Mouse (Mus musculus): ENCODE results near the gene Pcdh9.

Pcdh9 gene

DNA sequence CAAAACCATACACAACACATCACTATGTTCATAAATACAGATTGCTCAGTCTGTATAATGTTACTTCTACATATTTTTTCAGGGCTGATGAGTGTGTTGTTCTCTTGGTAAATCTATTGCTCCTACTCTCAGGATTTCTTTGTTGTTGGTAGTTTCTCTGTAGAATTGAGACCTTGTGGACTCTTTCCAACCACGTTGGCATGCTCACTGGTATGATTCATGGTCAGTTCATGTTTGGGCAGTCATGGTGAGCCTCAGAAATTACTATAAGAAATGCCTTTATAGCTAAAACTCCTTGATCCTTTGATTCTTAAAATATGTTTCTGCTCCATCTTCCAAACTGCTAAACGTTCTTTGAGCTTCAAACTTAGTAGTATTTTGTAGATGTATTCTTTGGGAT is 326.1 kb downstream of the Pcdh9 start:
- no peak for DNase-seq (ENCODE audit: low read depth in 1 of 2, low spot score in 2 of 2)

DNA sequence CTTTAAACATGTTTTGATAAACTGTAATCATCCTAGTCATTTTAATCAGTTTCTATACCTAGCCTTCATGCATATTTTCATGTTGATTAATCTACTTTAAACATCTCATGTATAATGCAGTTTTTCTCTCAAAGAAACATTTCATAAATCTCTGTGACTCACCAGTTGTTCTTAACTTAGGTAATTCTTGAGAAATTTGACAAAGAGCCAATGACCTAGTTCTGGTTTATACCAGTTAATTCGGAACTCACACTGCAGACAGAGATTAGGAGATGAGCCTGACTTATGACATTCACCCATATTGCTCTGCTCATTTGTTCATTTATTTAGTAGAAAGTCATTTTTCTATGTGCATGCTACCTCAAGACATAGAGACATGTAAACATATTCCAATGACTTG is 328.9 kb downstream of the Pcdh9 start:
- DNase-seq (ENCODE audit: low read depth in 1 of 2, low spot score in 2 of 2) = no peak

DNA sequence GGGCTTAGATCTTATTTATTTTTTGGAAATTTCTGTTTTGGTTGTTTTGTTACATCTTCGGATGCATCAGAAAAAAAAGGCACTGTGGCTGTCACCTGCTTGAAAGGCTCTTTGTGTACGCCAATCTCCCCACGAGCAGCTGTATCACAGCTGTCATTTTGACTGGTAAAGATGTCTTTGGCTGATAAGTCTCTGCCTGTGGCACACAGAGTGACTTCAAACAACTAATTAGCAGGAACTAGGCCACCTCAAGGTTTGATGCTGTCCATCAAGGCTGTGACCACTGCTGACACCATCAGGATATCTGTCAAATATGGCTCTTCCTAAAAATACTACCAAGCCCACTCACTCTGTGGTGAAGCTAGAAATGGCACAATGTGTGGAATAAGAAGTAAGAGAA is 336.7 kb downstream of the Pcdh9 start:
- DNase-seq (ENCODE audit: low read depth in 1 of 2, low spot score in 2 of 2) = no peak

DNA sequence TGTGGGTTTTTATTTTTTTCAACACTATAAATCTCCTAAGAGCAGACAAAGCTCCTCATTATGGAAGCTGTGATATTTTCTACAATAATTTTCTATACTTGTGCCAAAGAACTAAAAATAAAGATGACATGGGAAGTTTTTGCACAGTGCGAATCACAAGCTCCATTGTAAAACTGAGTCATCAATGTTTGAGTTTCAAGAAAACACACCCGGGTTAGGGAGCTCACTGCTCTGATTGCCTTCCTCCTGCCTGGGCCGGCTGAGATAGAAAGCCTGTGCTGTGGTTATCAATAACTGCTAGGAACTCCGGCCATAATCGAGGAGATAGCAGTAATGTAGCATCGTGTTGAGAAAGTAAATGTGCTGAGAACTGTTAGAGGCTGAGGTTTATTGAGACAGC is 344.9 kb downstream of the Pcdh9 start:
- DNase-seq (ENCODE audit: low read depth in 1 of 2, low spot score in 2 of 2) = no peak

DNA sequence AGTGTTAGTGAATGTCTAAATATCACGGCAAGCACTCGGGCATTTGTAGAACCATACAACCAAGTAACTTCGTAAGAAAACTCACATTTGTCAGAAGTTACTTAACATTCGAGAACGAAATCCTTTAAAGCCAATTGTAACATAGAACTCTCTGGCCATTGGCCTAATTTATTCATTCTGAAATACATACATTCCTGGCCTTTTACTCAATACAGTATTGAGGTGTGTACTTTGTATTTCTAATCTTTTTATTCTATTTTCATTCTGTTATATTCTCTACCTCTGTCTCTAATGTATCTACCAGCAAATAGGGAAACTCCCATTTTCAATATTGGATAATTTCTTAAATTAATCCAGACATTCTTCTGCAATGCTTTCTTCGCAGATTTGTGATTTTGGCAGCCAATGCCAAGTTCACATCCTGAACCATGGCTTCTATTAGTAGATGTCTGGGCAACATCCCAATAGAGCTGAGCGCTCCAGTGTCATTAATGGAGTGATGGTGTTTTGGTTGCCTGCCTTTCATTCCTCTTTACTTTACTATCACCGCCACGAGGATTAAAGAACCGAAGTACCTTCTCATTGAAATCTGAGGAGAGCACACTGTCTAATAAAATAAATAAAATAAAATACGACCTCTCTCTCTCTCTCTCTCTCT is 346.4 kb downstream of the Pcdh9 start:
- DNase-seq (ENCODE audit: low read depth in 1 of 2, low spot score in 2 of 2) = no peak

DNA sequence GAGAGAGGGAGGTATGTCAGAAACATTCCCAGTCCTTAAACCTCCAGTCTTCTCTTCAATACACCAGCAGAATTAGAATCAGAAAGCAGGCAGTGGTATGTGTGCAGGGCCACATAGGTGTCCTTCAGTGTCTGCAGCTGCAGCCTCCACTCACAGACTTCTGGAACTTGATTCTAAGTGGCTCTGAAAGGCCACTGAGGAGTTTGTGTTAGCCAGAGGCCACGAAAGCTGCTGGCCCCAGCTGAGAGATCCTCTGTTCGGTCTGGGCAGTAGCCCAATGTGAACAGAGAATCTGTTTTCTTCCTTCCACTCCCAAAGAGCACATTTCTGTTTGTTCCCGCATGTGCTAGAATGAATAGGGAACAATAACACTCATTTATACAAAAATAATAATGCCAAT is 346.9 kb downstream of the Pcdh9 start:
- DNase-seq (ENCODE audit: low read depth in 1 of 2, low spot score in 2 of 2) = no peak

DNA sequence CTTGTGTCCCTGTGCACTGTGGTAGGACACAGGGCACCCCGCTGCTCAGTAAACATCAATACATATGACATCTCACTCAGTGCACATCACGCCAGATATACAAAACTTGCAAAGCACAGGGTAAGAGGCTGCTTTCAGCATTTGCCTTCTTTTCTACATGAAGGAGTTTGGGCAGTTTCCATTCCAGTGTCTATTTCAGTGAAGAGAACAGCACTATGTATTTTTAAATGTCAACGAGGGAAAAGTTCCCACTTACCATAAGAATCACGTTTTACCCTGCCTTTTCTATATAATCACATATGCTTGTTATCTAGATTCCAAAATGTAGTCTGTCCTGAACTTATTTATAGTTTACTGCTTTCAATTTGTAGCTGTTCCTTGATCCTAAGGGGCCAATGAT is 355.6 kb downstream of the Pcdh9 start:
- DNase-seq (ENCODE audit: low read depth in 1 of 2, low spot score in 2 of 2) = no peak

DNA sequence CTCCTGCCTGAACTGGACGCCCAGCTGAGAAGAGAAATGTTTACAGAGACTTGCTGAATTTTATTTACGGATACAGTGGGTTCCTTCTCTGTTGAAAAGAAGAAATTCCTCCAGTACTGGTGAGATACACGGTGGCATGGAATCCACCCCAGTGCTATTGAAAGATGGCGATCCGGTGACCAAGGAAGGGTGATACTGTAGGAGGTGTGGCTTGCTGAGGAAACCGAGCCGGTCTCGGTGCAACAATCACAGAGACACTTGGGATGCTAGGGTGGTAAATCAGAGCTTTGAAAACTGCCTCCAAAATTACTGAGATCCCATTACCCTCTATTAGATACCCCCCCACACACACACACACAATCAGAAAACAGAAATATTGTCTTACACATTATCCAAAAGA is 367.0 kb downstream of the Pcdh9 start:
- no peak for DNase-seq (ENCODE audit: low read depth in 1 of 2, low spot score in 2 of 2)

DNA sequence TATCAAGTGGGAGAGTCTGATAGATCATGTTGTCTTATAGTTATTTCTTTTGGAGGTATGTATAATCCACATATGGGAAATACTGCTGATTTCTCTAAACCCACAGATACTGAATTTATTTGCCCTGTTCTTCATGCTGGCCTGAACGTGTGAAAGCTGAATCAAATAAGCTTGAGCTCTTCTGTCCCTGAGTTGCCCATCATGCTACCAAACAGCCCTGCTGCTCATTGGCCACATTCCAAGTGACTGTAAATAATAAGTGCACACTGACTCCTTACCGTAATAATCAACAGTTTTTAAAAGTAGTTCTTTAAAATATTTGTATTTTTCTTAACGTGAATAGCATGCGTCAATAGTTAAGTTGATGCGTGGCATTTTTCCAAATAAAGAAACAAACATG is 370.3 kb downstream of the Pcdh9 start:
- no peak for DNase-seq (ENCODE audit: low read depth in 1 of 2, low spot score in 2 of 2)

DNA sequence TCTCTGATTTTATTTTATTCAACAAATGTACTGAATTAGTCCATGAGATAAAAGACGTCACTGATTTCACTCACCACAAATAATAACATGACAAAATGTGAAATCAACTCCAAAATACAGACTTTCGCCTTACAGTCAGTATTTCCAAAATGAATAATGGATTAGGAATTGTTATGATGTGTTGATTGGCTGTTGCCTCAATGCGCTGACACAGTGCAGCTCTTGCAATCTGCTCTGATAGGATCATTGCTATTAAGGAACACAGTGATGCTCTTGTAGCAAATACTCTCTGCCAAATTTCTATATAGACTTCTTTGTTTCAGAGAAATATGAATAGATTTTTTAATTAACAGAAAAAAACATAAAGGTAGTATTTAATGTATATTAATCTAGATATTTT is 373.8 kb downstream of the Pcdh9 start:
- no peak for DNase-seq (ENCODE audit: low read depth in 1 of 2, low spot score in 2 of 2)

DNA sequence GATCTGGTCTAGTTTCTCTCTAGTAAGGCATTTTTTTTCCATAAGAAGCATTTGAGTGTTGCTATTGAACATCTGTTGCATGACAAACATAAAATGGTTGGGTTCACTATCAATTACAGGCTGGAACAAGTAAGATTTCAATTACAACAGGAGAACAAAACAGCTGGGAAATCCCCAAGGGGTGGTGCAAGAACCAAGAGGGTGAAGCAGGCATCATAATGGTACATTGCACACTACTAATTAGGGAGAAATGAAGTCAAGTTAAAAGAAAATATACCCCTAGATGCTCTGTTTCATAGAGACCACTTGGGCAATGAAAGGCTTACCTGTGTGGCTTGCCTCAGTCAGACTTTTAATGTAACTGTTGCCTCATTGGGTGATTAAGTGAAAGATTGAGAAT is 384.4 kb downstream of the Pcdh9 start:
- no peak for DNase-seq (ENCODE audit: low read depth in 1 of 2, low spot score in 2 of 2)

DNA sequence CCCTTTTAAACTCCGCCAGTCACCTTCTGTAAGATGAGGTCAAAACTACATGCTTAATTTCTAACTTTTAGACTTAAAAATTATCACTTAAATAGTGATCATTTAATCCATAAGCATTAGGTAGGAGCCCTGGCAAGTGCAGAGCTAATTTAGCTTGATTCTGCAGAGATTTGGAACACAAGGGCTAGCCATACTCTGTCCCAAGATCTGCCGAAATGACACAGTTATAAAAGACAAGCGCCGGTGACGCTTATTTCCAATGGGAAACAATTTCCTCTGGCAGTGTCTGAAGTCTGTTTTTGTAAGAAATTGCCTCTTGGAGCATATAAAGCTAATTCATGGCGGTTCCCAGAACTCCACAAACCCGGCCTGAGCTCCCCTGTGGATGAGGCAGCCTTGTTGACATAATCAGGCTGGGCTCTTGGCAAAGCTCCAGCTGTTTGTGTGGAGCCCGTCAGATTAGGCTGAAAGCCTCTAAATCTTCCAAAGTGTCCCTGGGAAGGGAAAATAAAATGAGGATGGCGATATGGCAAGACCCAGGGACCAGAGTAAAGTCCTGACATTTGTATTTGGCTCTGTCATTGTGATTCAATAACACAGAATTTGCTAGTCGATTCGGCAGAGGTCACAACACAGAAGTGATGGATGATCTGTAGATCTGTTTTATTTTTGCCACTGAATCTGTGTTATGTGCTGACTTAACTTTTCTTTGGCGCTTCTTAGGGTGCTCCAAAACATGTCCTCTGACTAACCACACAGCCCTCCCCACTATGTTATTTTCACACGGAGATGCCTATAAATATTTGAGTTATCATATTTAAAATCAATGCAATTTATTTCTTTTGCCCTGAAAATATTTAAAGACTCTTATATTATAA is 391.4 kb downstream of the Pcdh9 start:
- DNase-seq (ENCODE audit: low read depth in 1 of 2, low spot score in 2 of 2) = no peak

DNA sequence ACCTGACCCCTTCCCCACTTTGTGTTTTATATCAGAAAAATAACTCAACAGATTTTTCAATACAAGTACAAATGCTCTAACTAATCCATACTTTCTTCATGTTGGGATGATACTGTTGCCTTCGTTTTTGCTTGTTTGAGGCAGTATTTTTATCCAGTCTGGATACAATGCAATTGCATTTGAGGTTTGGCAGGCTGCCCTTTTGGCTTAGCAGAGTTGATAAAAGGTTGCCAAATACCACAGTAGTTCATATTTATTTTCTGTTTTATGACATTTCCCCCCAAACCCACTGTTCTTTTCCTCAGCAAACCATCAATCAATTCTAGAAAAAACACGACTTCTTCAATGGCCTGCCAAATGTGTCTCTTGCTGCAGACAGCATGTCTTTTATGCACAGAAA is 415.5 kb downstream of the Pcdh9 start:
- DNase-seq (ENCODE audit: low read depth in 1 of 2, low spot score in 2 of 2) = no peak

DNA sequence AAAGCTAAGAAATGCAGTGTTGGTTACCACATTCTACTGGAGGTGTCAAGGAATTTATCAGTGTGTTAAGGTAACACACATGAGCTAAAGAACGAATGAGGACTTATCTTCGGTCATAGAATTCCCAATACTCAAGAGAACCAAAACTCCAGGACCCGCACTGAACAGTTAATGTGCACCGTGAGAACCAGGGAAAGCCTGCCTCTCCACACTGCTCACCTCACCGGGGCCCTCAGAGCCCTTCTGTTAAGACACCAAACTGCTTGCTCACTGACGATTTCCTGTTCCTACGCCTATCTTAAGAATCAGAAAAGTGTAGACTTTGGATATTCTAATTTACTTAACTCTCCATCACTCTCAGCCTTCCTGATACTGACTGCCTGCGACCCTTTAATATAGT is 418.0 kb downstream of the Pcdh9 start:
- no peak for DNase-seq (ENCODE audit: low read depth in 1 of 2, low spot score in 2 of 2)

DNA sequence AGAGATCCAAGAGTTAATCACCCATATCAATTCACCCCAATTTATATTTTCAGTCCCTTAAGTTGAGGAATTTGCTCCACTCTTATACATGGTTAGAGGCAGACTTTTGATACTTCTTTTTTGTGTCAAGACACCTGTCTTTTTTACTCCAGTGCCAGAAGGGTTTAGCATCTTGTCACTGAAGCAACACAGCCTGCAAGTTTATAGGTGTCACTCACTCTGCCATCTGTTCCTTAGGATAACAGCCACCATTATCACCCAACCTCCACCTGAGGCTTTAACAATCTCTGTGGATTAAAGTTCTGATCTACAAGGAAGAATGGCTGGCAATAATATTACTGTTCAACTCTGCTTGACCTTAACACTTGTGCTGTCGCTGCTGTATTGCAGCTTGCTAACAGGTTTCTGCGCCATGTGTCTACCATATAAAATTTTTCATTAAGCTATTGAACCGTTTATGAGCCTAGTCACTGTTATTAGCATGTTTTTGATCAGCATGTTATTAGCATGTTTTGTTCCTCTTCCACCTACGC is 427.1 kb downstream of the Pcdh9 start:
- DNase-seq (ENCODE audit: low read depth in 1 of 2, low spot score in 2 of 2) = no peak

DNA sequence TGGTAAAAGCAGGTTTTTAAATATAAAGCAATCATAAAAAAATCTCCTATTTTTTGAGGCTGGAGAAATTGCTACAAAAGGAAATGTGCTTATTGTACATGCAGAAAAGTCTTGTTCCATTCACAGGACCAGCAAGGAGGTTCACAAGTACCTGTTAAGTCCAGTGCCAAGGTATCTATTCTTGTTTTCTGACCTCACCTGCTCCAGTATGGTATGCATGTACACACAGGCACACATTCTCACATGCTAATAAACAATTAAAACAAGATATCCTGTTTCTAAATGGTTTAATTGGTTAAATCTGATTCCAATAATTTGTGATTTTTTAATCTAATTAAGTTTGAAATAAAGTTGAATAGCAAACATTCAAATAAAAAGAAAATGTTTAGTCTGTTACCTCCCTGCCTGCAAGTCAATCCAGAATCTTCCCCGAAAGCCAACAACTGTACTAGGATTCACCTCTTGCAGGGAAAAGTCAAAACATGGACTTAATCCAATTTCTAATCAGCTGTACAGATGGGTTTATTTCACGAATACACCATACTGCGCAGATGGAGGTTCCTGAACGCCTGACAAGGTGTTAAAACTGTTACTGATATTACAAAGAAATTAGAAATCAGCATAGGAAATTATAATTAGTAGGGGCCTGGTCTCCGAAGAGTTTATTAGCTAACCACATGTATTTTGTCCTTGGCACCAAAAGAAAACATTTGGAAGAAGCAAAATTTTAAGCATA is 439.4 kb downstream of the Pcdh9 start:
- DNase-seq (ENCODE audit: low read depth in 1 of 2, low spot score in 2 of 2) = no peak

DNA sequence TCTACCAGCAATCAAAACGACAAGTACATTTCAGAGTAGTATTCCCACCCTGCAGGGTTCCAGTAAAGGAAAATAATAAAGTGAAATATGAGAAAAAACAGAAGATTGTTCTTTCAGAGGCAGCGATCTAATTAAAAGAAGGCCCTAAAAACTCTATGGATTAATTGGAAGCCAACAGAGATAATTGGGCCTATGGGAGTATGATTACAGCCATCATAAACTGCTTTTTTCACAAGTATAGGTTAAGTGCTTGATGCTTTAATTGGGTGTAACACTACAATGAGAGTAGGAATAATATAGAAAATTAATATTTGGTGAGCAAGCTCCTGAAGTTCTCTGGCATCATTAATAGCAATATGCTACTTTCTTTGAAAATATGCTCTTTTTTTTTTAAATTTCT is 448.6 kb downstream of the Pcdh9 start:
- no peak for DNase-seq (ENCODE audit: low read depth in 1 of 2, low spot score in 2 of 2)

DNA sequence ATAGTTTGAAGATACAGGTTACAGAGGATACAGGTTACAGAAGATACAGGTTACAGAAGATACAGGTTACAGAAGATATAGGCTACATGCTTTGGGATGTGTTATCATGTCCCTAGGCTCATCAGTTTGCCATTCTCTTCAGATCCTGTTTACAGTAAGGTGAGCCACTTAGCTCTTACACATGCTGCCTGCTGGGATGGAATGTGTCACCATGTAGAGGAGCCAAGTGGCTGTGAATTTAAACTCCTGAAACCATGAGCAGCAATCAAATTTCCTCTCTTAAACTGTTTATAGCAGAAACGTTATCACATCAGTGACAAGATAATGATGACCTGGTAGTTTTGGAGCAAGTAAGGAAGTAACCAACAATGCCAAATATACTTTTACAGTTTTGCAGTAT is 453.3 kb downstream of the Pcdh9 start:
- DNase-seq (ENCODE audit: low read depth in 1 of 2, low spot score in 2 of 2) = no peak

DNA sequence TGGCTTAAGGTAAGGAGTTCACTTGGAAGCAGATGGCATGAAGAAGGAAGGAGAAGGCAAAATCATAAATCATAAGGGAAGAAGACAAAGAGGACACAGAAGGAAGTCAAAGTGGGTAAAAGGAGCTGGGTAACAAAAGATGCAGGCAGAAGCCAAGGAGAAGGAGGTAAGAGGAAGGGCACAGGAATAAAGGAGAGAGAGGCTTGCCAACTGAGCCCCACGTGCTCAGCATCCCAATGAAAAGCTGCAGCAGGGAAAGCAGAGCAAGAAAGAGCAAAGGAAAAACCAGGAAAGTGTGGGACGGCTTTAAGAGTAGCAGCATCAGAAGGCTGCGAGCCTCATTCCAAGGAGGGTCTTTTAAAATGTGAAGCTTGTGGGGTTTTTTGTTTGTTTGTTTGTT is 473.7 kb downstream of the Pcdh9 start:
- DNase-seq (ENCODE audit: low read depth in 1 of 2, low spot score in 2 of 2) = no peak

DNA sequence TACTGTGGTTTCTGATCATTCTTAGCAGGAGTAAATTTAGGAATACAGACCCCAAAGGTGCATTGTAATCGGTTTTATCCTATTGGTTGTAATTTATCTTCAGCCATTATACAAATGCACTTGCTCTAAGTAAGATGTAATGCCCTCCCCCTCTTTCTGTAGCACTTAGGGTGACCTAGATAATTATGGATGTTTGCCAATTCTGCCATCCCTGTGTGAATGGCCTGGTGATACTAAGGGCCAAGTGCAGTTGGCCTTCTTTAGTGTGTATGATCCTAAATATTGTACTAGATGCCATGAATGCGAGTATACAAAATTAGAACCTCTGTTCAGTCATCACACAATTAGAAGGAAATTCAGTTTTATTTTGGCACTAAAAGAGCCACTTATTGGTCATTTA is 475.0 kb downstream of the Pcdh9 start:
- no peak for DNase-seq (ENCODE audit: low read depth in 1 of 2, low spot score in 2 of 2)

DNA sequence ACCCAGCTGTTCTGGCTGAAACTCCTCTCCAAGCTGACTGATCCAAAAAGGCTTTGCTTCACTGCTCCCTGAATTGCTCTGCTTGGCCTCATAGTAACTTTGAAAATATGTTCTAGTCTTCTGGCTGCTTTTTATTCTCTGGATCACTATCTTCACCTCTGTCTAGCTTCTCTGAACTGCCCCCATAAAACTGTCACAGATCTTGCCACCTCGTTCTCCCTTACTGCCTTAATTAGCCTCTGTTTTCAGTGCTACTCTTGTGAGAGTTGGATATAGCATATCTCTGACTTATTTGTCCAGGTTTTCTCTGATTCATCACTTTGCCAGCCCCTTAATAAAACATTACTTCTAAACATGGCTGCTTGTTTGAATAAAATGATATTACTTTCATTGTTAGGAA is 481.2 kb downstream of the Pcdh9 start:
- no peak for DNase-seq (ENCODE audit: low read depth in 1 of 2, low spot score in 2 of 2)

DNA sequence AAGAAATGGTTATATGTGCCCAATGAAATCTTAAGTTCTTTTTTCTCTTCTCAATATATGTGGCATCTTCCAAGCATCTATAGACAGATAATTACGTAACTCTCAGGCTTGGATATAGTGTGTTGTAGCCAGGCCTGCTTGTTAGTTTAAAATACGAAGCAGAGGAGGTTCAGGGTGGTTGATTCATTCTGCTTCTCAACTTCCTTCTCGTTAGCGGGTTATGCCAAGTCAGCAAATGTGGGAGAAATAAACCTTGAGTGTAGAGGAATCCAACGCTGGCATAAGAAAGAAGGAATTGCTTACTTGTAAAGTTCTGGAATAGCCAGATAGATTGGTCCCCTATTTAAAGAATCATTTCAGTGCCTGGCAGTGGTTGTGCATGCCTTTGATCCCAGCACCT is 482.7 kb downstream of the Pcdh9 start:
- no peak for DNase-seq (ENCODE audit: low read depth in 1 of 2, low spot score in 2 of 2)
